Mouse (Mus musculus): ENCODE measurements around the gene Nol10. TPM values are rescaled to one million over a fixed set of nuclear protein-coding genes. Genes with fewer than 3 reads are reported as not detected.
A peak's percentile ranks its signal among the peaks of the same experiment; 100 is the strongest.

The Nol10 gene
- polyA plus RNA-seq, 1 experiment from 2014 or later: 32.8 TPM

- Histone ChIP-seq H3K27ac (ENCODE audit: low read depth, low read length) (no peak overlapping the region), H3K4me2 (no peak overlapping the region), H3K4me1 (ENCODE audit: control insufficient read depth, insufficient read depth, low read length) (no peaks in the 10 kb centered on the region), H3K9me3 (ENCODE audit: control insufficient read depth, low read length) (no peaks in the 10 kb centered on the region), H3K36me3 (ENCODE audit: control insufficient read depth, insufficient read depth, low read length) (peaks cover 14% of the 10 kb centered on the region), H3K9ac (ENCODE audit: low read length) (no peak overlapping the region), H3K27me3 (ENCODE audit: control insufficient read depth, insufficient read depth, low read length) (no peaks in the 10 kb centered on the region), H3K4me3 (ENCODE audit: low read depth, low read length) (no peak overlapping the region)
- 85% methylated on average over 3 of the region's 3 CpGs for WGBS
- DNase-seq (ENCODE audit: low spot score, missing footprints) (peak; percentile 4), ATAC-seq (ENCODE audit: low FRiP score) (no peak)
These were observed 24.4 kb downstream of the Nol10 start for GRCm38 (mm10) chr12:17372696-17373095.

- Histone ChIP-seq H3K4me1 (ENCODE audit: control insufficient read depth, insufficient read depth, low read length) (no peaks in the 10 kb centered on the region), H3K9me3 (ENCODE audit: control insufficient read depth, low read length) (no peaks in the 10 kb centered on the region), H3K4me2 (no peak overlapping the region), H3K4me3 (ENCODE audit: low read depth, low read length) (no peak overlapping the region), H3K36me3 (ENCODE audit: control insufficient read depth, insufficient read depth, low read length) (peaks cover 11% of the 10 kb centered on the region; the same call in 1 of the 2 replicates), H3K9ac (ENCODE audit: low read length) (no peak overlapping the region), H3K27me3 (ENCODE audit: control insufficient read depth, insufficient read depth, low read length) (no peaks in the 10 kb centered on the region), H3K27ac (ENCODE audit: low read depth, low read length) (no peak overlapping the region)
- no peak for ATAC-seq (ENCODE audit: low FRiP score)
- WGBS: 95% methylated on average over 5 of the region's 5 CpGs
- DNase-seq (ENCODE audit: low spot score, missing footprints): peak; percentile 45
These were observed 25.3 kb downstream of the Nol10 start for GRCm38 (mm10) chr12:17373470-17373975.

GRCm38 (mm10) chr12:17375243-17375642 is 27.0 kb downstream of the Nol10 start:
- Histone ChIP-seq H3K36me3 (ENCODE audit: control insufficient read depth, insufficient read depth, low read length) (peaks cover 10% of the 10 kb centered on the region; the same call in 1 of the 2 replicates), H3K9me3 (ENCODE audit: control insufficient read depth, low read length) (no peaks in the 10 kb centered on the region), H3K4me2 (no peak overlapping the region), H3K27ac (ENCODE audit: low read depth, low read length) (no peak overlapping the region), H3K27me3 (ENCODE audit: control insufficient read depth, insufficient read depth, low read length) (no peaks in the 10 kb centered on the region), H3K9ac (ENCODE audit: low read length) (no peak overlapping the region), H3K4me1 (ENCODE audit: control insufficient read depth, insufficient read depth, low read length) (no peaks in the 10 kb centered on the region), H3K4me3 (ENCODE audit: low read depth, low read length) (no peak overlapping the region)
- DNase-seq (ENCODE audit: low spot score, missing footprints) (peak; percentile 19), ATAC-seq (ENCODE audit: low FRiP score) (no peak)
- WGBS: 93% methylated on average over 4 of the region's 4 CpGs

GRCm38 (mm10) chr12:17376521-17376920 is 28.3 kb downstream of the Nol10 start:
- no peak for ATAC-seq (ENCODE audit: low FRiP score)
- DNase-seq (ENCODE audit: low spot score, missing footprints): no peak
- peaks cover 6% of the 10 kb centered on the region; the same call in 1 of the 2 replicates for H3K36me3 ChIP-seq (ENCODE audit: control insufficient read depth, insufficient read depth, low read length)
- WGBS: 94% methylated on average over 6 of the region's 6 CpGs
- H3K4me3 ChIP-seq (ENCODE audit: low read depth, low read length): no peak overlapping the region
- H3K27me3 ChIP-seq (ENCODE audit: control insufficient read depth, insufficient read depth, low read length): no peaks in the 10 kb centered on the region
- H3K4me1 ChIP-seq (ENCODE audit: control insufficient read depth, insufficient read depth, low read length): no peaks in the 10 kb centered on the region
- no peak overlapping the region for H3K9ac ChIP-seq (ENCODE audit: low read length)
- no peaks in the 10 kb centered on the region for H3K9me3 ChIP-seq (ENCODE audit: control insufficient read depth, low read length)
- H3K27ac ChIP-seq (ENCODE audit: low read depth, low read length): no peak overlapping the region
- H3K4me2 ChIP-seq: no peak overlapping the region

- ATAC-seq (ENCODE audit: low FRiP score): no peak
- 92% methylated on average over 6 of the region's 6 CpGs for WGBS
These were observed 32.7 kb downstream of the Nol10 start for GRCm38 (mm10) chr12:17380991-17381390.

GRCm38 (mm10) chr12:17382759-17383158 is 34.5 kb downstream of the Nol10 start:
- WGBS: 90% methylated on average over 7 of the region's 7 CpGs
- Histone ChIP-seq H3K4me2 (no peak overlapping the region), H3K4me3 (ENCODE audit: low read depth, low read length) (no peak overlapping the region), H3K27ac (ENCODE audit: low read depth, low read length) (no peak overlapping the region), H3K9ac (ENCODE audit: low read length) (no peak overlapping the region), H3K27me3 (ENCODE audit: control insufficient read depth, insufficient read depth, low read length) (no peaks in the 10 kb centered on the region), H3K4me1 (ENCODE audit: control insufficient read depth, insufficient read depth, low read length) (no peaks in the 10 kb centered on the region), H3K36me3 (ENCODE audit: control insufficient read depth, insufficient read depth, low read length) (0 out of 2 replicates have a peak, but pooled peaks cover 2% of the 10 kb centered on the region), H3K9me3 (ENCODE audit: control insufficient read depth, low read length) (no peaks in the 10 kb centered on the region)
- ATAC-seq (ENCODE audit: low FRiP score) (no peak), DNase-seq (ENCODE audit: low spot score, missing footprints) (peak; percentile 39)

More at GRCm38 (mm10) chr12:17380991-17381390, 32.7 kb downstream of the Nol10 start:
- no peak overlapping the region for H3K9ac ChIP-seq (ENCODE audit: low read length)
- peak; percentile 14 for DNase-seq (ENCODE audit: low spot score, missing footprints)
- H3K4me1 ChIP-seq (ENCODE audit: control insufficient read depth, insufficient read depth, low read length): no peaks in the 10 kb centered on the region
- no peak overlapping the region for H3K4me3 ChIP-seq (ENCODE audit: low read depth, low read length)
- H3K9me3 ChIP-seq (ENCODE audit: control insufficient read depth, low read length): no peaks in the 10 kb centered on the region
- no peaks in the 10 kb centered on the region for H3K27me3 ChIP-seq (ENCODE audit: control insufficient read depth, insufficient read depth, low read length)
- peaks cover 6% of the 10 kb centered on the region; the same call in 1 of the 2 replicates for H3K36me3 ChIP-seq (ENCODE audit: control insufficient read depth, insufficient read depth, low read length)
- H3K4me2 ChIP-seq: no peak overlapping the region
- H3K27ac ChIP-seq (ENCODE audit: low read depth, low read length): no peak overlapping the region

GRCm38 (mm10) chr12:17386896-17387295 is 38.6 kb downstream of the Nol10 start:
- ATAC-seq (ENCODE audit: low FRiP score) (no peak), DNase-seq (ENCODE audit: low spot score, missing footprints) (peak; percentile 66)
- Histone ChIP-seq H3K4me3 (ENCODE audit: low read depth, low read length) (no peak overlapping the region), H3K36me3 (ENCODE audit: control insufficient read depth, insufficient read depth, low read length) (no peaks in the 10 kb centered on the region), H3K27me3 (ENCODE audit: control insufficient read depth, insufficient read depth, low read length) (no peaks in the 10 kb centered on the region), H3K9ac (ENCODE audit: low read length) (no peak overlapping the region), H3K27ac (ENCODE audit: low read depth, low read length) (no peak overlapping the region), H3K4me2 (no peak overlapping the region), H3K4me1 (ENCODE audit: control insufficient read depth, insufficient read depth, low read length) (no peaks in the 10 kb centered on the region), H3K9me3 (ENCODE audit: control insufficient read depth, low read length) (no peaks in the 10 kb centered on the region)
- 95% methylated on average over 3 of the region's 3 CpGs for WGBS

GRCm38 (mm10) chr12:17387332-17388135 is 39.3 kb downstream of the Nol10 start:
- Histone ChIP-seq H3K9me3 (ENCODE audit: control insufficient read depth, low read length) (no peaks in the 10 kb centered on the region), H3K36me3 (ENCODE audit: control insufficient read depth, insufficient read depth, low read length) (no peaks in the 10 kb centered on the region), H3K4me2 (no peak overlapping the region), H3K9ac (ENCODE audit: low read length) (no peak overlapping the region), H3K27ac (ENCODE audit: low read depth, low read length) (no peak overlapping the region), H3K27me3 (ENCODE audit: control insufficient read depth, insufficient read depth, low read length) (no peaks in the 10 kb centered on the region), H3K4me1 (ENCODE audit: control insufficient read depth, insufficient read depth, low read length) (no peaks in the 10 kb centered on the region), H3K4me3 (ENCODE audit: low read depth, low read length) (no peak overlapping the region)
- no peak for ATAC-seq (ENCODE audit: low FRiP score)
- DNase-seq (ENCODE audit: low spot score, missing footprints): peak; percentile 67
- 93% methylated on average over 12 of the region's 12 CpGs for WGBS

GRCm38 (mm10) chr12:17388136-17388437 is 39.8 kb downstream of the Nol10 start:
- no peaks in the 10 kb centered on the region for H3K4me1 ChIP-seq (ENCODE audit: control insufficient read depth, insufficient read depth, low read length)
- ATAC-seq (ENCODE audit: low FRiP score) (no peak), DNase-seq (ENCODE audit: low spot score, missing footprints) (no peak)
- no peaks in the 10 kb centered on the region for H3K36me3 ChIP-seq (ENCODE audit: control insufficient read depth, insufficient read depth, low read length)
- no peak overlapping the region for H3K4me3 ChIP-seq (ENCODE audit: low read depth, low read length)
- no peaks in the 10 kb centered on the region for H3K9me3 ChIP-seq (ENCODE audit: control insufficient read depth, low read length)
- no peak overlapping the region for H3K27ac ChIP-seq (ENCODE audit: low read depth, low read length)
- H3K27me3 ChIP-seq (ENCODE audit: control insufficient read depth, insufficient read depth, low read length): no peaks in the 10 kb centered on the region
- H3K4me2 ChIP-seq: no peak overlapping the region
- H3K9ac ChIP-seq (ENCODE audit: low read length): no peak overlapping the region
- WGBS: 92% methylated on average over 1 of the region's 1 CpGs

Measured in midbrain, embryonic 11.5 days (tissue).